Mouse (Mus musculus) kidney, embryonic 15.5 days (tissue): Measurements from ENCODE around the gene Amer3. TPM values are rescaled to one million over a fixed set of nuclear protein-coding genes. Genes with fewer than 3 reads are reported as not detected.
"Not testable (repeated sequence)": the region's sequence is repeated elsewhere in the genome, so short reads cannot be mapped to it uniquely, and the experiment has no call there.

Source experiments
- ATAC-seq: fragments of 200-750 bp; cut with Nextera tagmentation; replicated peaks from 2 replicates; pipeline ENCODE4 v1.8.0; 2017; ENCODE audit warnings: moderate TSS enrichment; ENCODE audit not compliant: low FRiP score
- H3K27ac ChIP-seq: fragments of 300-500 bp; sonication (generic); 2 replicates; pipeline ENCODE4 v1.5.1; 2015; ENCODE audit warnings: mild to moderate bottlenecking, inconsistent platforms
- H3K27me3 ChIP-seq: fragments of 300-500 bp; sonication (generic); 2 replicates; pipeline ENCODE4 v1.6.1; 2015; ENCODE audit warnings: inconsistent platforms
- H3K36me3 ChIP-seq: fragments of 300-500 bp; sonication (generic); 2 replicates; pipeline ENCODE4 v1.6.1; 2015; ENCODE audit warnings: inconsistent platforms
- H3K4me1 ChIP-seq: fragments of 300-500 bp; sonication (generic); 2 replicates; pipeline ENCODE4 v1.6.1; 2015; ENCODE audit warnings: inconsistent platforms
- H3K4me2 ChIP-seq: fragments of 300-500 bp; sonication (generic); 2 replicates; pipeline ENCODE4 v1.6.1; 2015; ENCODE audit warnings: moderate library complexity, mild to moderate bottlenecking, inconsistent platforms
- H3K4me3 ChIP-seq: fragments of 300-500 bp; sonication (generic); replicated peaks from 2 replicates; pipeline ENCODE4 v1.5.1; 2015; ENCODE audit warnings: mild to moderate bottlenecking, inconsistent platforms
- H3K9ac ChIP-seq: fragments of 300-500 bp; sonication (generic); 2 replicates; pipeline ENCODE4 v1.6.1; 2015; ENCODE audit warnings: mild to moderate bottlenecking, inconsistent platforms
- H3K9me3 ChIP-seq: fragments of 300-500 bp; sonication (generic); replicated peaks from 2 replicates; pipeline ENCODE4 v1.6.1; 2016; ENCODE audit warnings: inconsistent platforms
- WGBS: fragments of 180-500 bp; shearing (Covaris S2); methylation state at CpG from one replicate; pipeline ENCODE4 v1.1.7; 2015; ENCODE audit warnings: mixed read lengths; 5-methylcytosine and 5-hydroxymethylcytosine counted together
- polyA plus RNA-seq: library from polyadenylated mRNA; unstranded; fragments of >200 nt; fragmentation: Nextera tagmentation; extraction: Ambion mirVana; gene quantifications from 2 replicates; pipeline ENCODE4 v1.2.1, GENCODE M21; 2015

Amer3 gene
- 0.17 and 0.26 TPM in 2 replicates for polyA plus RNA-seq

DNA sequence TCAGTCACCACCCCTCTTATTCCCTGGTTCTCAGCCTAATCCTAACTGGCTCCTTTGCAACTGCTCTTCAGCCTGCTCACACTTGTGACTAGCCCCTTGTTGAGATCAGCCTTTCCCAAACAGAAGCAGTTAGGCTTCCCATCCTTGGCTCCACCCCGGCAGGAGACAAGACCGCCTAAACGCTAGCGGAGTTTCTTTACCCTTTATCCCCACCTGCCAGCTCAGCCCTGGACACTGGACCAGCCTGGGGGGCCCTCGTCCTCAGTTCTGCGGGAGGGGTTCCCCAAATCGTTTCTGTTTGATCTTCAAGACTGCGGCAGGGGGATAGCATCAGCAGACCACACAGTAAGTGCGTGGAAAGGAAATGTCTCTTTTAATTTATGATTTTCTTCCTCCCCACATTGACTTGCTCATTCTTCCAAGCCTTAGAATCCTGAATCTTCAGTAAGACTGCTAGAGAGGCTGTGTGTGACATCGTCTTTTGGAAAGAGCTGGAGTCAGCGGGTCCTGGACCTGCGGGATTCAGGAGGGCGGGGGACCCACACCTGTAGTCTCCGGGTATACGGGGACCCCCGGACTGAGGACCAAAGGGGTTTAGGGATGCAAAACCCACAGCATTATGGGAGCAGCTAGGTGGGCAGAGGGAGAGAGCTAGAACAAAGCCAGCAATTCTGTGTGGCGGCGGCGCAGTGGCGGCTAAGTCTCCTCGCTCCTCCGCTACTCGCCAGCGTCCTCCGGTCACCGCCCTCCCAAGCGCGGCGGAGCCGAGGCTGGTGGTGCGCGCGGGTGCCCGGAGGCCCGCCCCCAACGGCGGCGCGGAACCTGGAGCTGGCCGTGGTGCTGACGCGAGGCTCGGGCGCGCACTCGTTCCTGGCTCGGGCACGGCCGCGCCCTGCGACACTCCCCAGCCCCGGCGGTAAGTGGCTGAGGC, at the start of gene Amer3:
Gene Amer3 (plus strand): TSS at position 807 of the 931 bp plus-strand sequence.
- peak; percentile 89 for ATAC-seq
- Histone ChIP-seq H3K4me2 (peak within 1 kb of the TSS; percentile 81), H3K27me3 (peaks cover 40% of the 10 kb centered on the region), H3K9ac (no peak within 1 kb of the TSS), H3K4me3 (peak within 1 kb of the TSS; percentile 43), H3K4me1 (peaks cover 14% of the 10 kb centered on the region), H3K36me3 (no peaks in the 10 kb centered on the region), H3K27ac (no peak within 1 kb of the TSS), H3K9me3 (no peaks in the 10 kb centered on the region)
- WGBS: 1% methylated on average over 53 of the region's 53 CpGs

- H3K4me2 ChIP-seq, H3K9ac ChIP-seq, H3K4me3 ChIP-seq, ATAC-seq, H3K9me3 ChIP-seq, H3K36me3 ChIP-seq, H3K27ac ChIP-seq: not testable (repeated sequence)
- Histone ChIP-seq H3K27me3 (peaks cover 38% of the 10 kb centered on the region), H3K4me1 (peaks cover 14% of the 10 kb centered on the region)
- whole genome bisulfite sequencing: 57% methylated on average over 3 of the region's 3 CpGs
Observed at GRCm38 (mm10) chr1:34534574-34534973, 44.9 kb upstream of the Amer3 start.

DNA sequence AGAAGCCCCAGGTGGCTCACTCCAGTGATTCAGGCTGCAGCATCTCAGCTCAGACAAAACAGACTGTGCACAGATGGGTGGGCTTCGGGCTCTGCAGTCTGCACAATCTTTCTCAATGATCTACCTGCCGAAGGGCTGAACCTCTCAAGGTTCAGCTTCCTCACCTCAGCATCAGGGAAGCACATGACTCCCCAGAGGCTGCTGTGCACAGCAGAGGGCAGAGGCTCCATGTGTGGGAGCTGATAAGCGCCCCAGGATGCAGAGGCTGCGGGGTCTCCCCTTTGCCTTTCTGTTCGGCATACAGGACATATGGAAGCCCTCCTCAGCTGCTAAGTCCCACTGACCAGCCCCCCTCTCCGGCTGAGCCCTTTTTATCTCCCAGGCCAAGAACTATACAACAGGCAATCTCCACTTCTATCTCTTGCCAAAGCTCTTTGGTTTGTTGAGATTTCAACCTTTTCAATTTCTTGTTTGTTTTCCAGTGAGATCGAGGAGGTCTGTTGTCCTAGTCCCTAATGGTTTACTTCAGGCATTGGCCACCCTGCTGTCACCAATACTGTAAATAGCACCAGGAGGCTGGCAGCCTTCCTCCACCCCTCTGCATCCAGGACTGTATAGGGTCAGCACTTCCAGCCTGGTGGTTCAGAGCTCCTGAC, 44.3 kb upstream of the Amer3 start, which contains the start of gene Cfc1:
Gene Cfc1 (plus strand): TSS at position 606 of the 656 bp plus-strand sequence.
- 30% methylated on average over 7 of the region's 7 CpGs for WGBS

GRCm38 (mm10) chr1:34536291-34536766, 43.1 kb upstream of the Amer3 start:
- H3K36me3 ChIP-seq: no peaks in the 10 kb centered on the region
- H3K9ac ChIP-seq: no peak overlapping the region
- H3K27ac ChIP-seq: no peak overlapping the region
- H3K4me3 ChIP-seq: peak overlapping the region; percentile 27
- 1% methylated on average over 14 of the region's 14 CpGs for WGBS
- H3K9me3 ChIP-seq: no peaks in the 10 kb centered on the region
- H3K4me1 ChIP-seq: peaks cover 14% of the 10 kb centered on the region
- peak overlapping the region; percentile 53 for H3K4me2 ChIP-seq
- peaks cover 38% of the 10 kb centered on the region for H3K27me3 ChIP-seq
- ATAC-seq: no peak

More for the DNA sequence above, 44.3 kb upstream of the Amer3 start, which contains the start of gene Cfc1:
- Histone ChIP-seq H3K4me2 (peak within 1 kb of the TSS; percentile 53), H3K4me1 (peaks cover 14% of the 10 kb centered on the region), H3K4me3 (peak within 1 kb of the TSS; percentile 27), H3K27me3 (peaks cover 38% of the 10 kb centered on the region)
- H3K9ac ChIP-seq, ATAC-seq, H3K36me3 ChIP-seq, H3K27ac ChIP-seq, H3K9me3 ChIP-seq: not testable (repeated sequence)

GRCm38 (mm10) chr1:34536767-34537485, 42.5 kb upstream of the Amer3 start:
- peak overlapping the region; percentile 27 for H3K4me3 ChIP-seq
- peaks cover 38% of the 10 kb centered on the region for H3K27me3 ChIP-seq
- peaks cover 14% of the 10 kb centered on the region for H3K4me1 ChIP-seq
- peak overlapping the region; percentile 53 for H3K4me2 ChIP-seq
- H3K9me3 ChIP-seq: no peaks in the 10 kb centered on the region
- peak; percentile 79 for ATAC-seq
- no peaks in the 10 kb centered on the region for H3K36me3 ChIP-seq
- H3K9ac ChIP-seq: no peak overlapping the region
- no peak overlapping the region for H3K27ac ChIP-seq
- 2% methylated on average over 16 of the region's 16 CpGs for WGBS

DNA sequence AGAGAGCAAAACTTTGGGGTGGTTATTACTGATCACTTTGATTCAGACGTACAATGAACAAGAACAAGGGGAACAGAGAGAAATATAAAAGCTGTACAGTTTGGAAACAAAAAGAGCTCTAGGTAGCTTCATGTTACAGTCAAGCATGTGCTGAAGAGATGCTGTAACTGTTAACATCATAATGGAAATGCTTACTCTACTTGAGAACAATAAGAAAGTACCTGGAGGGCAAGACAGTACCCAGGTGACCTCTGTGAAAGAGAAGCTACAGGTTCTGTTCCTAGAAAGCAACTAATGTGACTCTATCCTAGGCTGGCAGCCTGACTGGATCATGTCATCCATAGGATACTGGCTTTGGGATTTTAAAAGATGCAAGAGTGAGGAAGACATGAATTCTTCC, 32.4 kb upstream of the Amer3 start:
- H3K9me3 ChIP-seq: no peaks in the 10 kb centered on the region
- no peak overlapping the region for H3K27ac ChIP-seq
- H3K36me3 ChIP-seq: no peaks in the 10 kb centered on the region
- no peak overlapping the region for H3K4me3 ChIP-seq
- H3K27me3 ChIP-seq: no peaks in the 10 kb centered on the region
- H3K4me1 ChIP-seq: no peaks in the 10 kb centered on the region
- no peak overlapping the region for H3K9ac ChIP-seq
- WGBS: 73% methylated on average over 1 of the region's 1 CpGs
- H3K4me2 ChIP-seq: no peak overlapping the region
- no peak for ATAC-seq

GRCm38 (mm10) chr1:34553690-34554089, 25.8 kb upstream of the Amer3 start:
- Histone ChIP-seq H3K36me3 (no peaks in the 10 kb centered on the region), H3K4me3 (no peak overlapping the region), H3K9me3 (no peaks in the 10 kb centered on the region), H3K9ac (no peak overlapping the region), H3K27ac (no peak overlapping the region), H3K4me2 (no peak overlapping the region), H3K27me3 (no peaks in the 10 kb centered on the region), H3K4me1 (no peaks in the 10 kb centered on the region)
- 87% methylated on average over 1 of the region's 1 CpGs for WGBS
- no peak for ATAC-seq

DNA sequence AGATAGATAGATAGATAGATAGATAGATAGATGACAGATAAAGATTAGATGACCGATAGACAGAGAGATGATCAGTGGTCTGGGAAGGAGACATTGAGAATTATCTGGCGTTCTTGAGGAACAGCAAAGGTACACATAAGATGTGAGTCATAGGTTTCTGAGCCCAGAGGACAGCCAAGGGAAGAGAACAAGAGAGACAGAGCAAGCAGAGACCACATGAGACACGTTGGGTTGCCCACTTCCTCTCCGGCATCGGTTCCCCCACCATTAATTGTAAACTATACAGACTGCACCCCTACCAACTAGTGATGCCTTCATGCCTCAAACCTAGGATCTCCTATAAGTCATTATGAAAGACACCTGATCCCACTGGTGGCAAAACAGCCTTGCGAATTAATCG, 25.2 kb upstream of the Amer3 start:
- Histone ChIP-seq H3K27ac (no peak overlapping the region), H3K4me3 (no peak overlapping the region), H3K9me3 (no peaks in the 10 kb centered on the region), H3K27me3 (no peaks in the 10 kb centered on the region), H3K9ac (no peak overlapping the region), H3K4me1 (no peaks in the 10 kb centered on the region), H3K4me2 (no peak overlapping the region), H3K36me3 (no peaks in the 10 kb centered on the region)
- WGBS: 88% methylated on average over 7 of the region's 7 CpGs
- ATAC-seq: no peak

GRCm38 (mm10) chr1:34560843-34561242, 18.6 kb upstream of the Amer3 start, which contains the start of gene Prss40:
Gene Prss40, minus strand, starts transcription at chr1:34560943.
- Histone ChIP-seq H3K9me3 (no peaks in the 10 kb centered on the region), H3K27ac (no peak within 1 kb of the TSS), H3K4me2 (no peak within 1 kb of the TSS), H3K4me3 (no peak within 1 kb of the TSS), H3K27me3 (no peaks in the 10 kb centered on the region), H3K4me1 (no peaks in the 10 kb centered on the region), H3K9ac (no peak within 1 kb of the TSS), H3K36me3 (no peaks in the 10 kb centered on the region)
- 92% methylated on average over 15 of the region's 15 CpGs for WGBS
- ATAC-seq: no peak

DNA sequence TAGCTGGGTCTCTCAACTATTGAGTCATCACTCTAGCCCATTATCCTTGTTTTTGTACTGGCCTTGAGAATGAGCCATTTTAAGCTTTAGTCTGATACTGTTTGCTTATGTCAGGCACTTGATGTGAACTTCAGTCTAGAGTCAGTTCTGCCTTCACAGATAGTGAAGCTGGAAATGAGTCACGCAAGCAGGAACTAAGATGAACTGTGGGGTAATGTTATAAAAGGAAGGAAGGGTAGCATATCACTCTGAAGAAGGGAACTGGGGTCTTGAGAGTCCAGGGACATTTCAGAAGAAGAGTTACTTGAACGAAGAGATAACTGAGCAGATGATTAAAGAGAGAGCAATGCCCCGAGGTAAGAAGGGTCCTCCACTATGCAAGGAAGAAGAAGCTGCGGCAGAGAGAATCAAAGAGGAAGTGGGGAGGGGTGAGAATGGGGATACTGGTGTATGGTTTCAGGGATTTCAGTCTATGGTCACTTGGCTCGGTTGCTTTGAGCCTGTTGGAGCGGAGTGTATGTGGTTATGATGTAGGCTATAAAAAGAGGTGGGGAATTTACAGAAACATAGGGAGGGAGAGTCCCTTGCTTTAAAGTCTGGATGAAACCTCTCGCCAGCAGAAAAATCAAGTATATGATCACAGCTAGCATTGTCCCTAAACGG, 14.9 kb upstream of the Amer3 start:
- H3K9ac ChIP-seq: no peak overlapping the region
- ATAC-seq: no peak
- H3K27me3 ChIP-seq: no peaks in the 10 kb centered on the region
- no peaks in the 10 kb centered on the region for H3K4me1 ChIP-seq
- no peaks in the 10 kb centered on the region for H3K36me3 ChIP-seq
- no peak overlapping the region for H3K4me3 ChIP-seq
- H3K9me3 ChIP-seq: no peaks in the 10 kb centered on the region
- H3K4me2 ChIP-seq: no peak overlapping the region
- WGBS: 77% methylated on average over 8 of the region's 8 CpGs
- H3K27ac ChIP-seq: no peak overlapping the region

GRCm38 (mm10) chr1:34568120-34568519, 11.3 kb upstream of the Amer3 start:
- no peak overlapping the region for H3K9ac ChIP-seq
- no peak overlapping the region for H3K4me3 ChIP-seq
- 99% methylated on average over 2 of the region's 2 CpGs for WGBS
- H3K9me3 ChIP-seq: no peaks in the 10 kb centered on the region
- H3K4me2 ChIP-seq: no peak overlapping the region
- H3K27me3 ChIP-seq: no peaks in the 10 kb centered on the region
- H3K27ac ChIP-seq: no peak overlapping the region
- no peaks in the 10 kb centered on the region for H3K36me3 ChIP-seq
- no peaks in the 10 kb centered on the region for H3K4me1 ChIP-seq
- ATAC-seq: no peak
